In the genomic region with DNA sequence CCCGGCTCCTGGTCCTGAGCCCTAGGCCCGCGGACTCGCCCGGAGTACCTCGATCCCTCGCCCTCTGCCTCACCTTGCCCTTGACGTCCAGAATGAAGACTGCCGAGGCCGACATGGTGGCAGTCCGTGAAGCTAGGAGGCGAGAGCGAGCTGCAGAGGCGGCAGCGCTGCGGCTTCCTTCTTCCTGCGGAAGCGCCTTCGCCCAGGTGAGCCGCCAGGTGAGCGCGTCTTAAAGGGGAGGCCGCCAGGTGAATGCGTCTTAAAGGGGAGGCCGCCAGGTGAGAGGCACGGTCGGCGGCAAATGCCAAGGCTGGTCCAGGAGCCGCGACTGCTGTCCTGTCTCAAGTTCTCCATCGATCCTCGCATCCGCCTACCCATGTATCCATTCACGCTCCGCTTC, we compare ENCODE assay signal across 7 mouse cellular contexts. TPM values are rescaled to one million over a fixed set of nuclear protein-coding genes. Genes with fewer than 3 reads are reported as not detected.
DNase-seq lines count a peak whose midpoint lies in the region; ATAC-seq and TF ChIP-seq lines count a peak whose summit lies in the region.

Gene Ap1m2, minus strand, starts transcription at position 204 of the 400 bp plus-strand sequence.

- no peaks in the 10 kb centered on the region for H3K36me3 ChIP-seq in E14TG2a.4 (ENCODE audit: insufficient read depth, low read length)
- peaks cover 0 to 10% of the 10 kb centered on the region in 2 experiments; a peak in 2 of 4 replicates for H3K36me3 ChIP-seq in MEL (ENCODE audit: control insufficient read depth in 1 of 2, insufficient read depth in 2 of 2, low read length in 2 of 2)
- H3K36me3 ChIP-seq in lung, embryonic 16.5 days (ENCODE audit: control insufficient read depth, insufficient read depth, low read length), result no peaks in the 10 kb centered on the region

- no peak for DNase-seq in MEL (ENCODE audit: low read depth, low spot score)
- DNase-seq in kidney, adult 11 months, result peak; percentile 66
- peak; percentile 68 for DNase-seq in yolk sac, embryonic 10.5 days (ENCODE audit: low spot score)
- no peak for DNase-seq in left cerebral cortex, adult 9 months (ENCODE audit: low spot score in 2 of 2)

- H3K79me2 ChIP-seq in MEL (ENCODE audit: control insufficient read depth, insufficient read depth, low read length, poor library complexity), result no peaks in the 10 kb centered on the region

- H3K27me3 ChIP-seq in E14TG2a.4 (ENCODE audit: insufficient read depth, low read length) (peaks cover 18% of the 10 kb centered on the region), MEL (ENCODE audit: control insufficient read depth in 1 of 2, insufficient read depth in 2 of 2, low read length in 2 of 2) (no peaks in the 10 kb centered on the region)
- H3K27me3 ChIP-seq in lung, embryonic 16.5 days (ENCODE audit: control insufficient read depth, insufficient read depth, low read depth, low read length), result peaks cover 10% of the 10 kb centered on the region

- H3K4me1 ChIP-seq in E14TG2a.4 (replicated peaks; ENCODE audit: low read depth, low read length) (peaks cover 70% of the 10 kb centered on the region), MEL (ENCODE audit: control insufficient read depth in 1 of 2, insufficient read depth in 2 of 2, low read length in 2 of 2) (peaks cover 4 to 12% of the 10 kb centered on the region in 2 experiments; a peak in 3 of 4 replicates)
- no peaks in the 10 kb centered on the region for H3K4me1 ChIP-seq in lung, embryonic 16.5 days (replicated peaks; ENCODE audit: control insufficient read depth, insufficient read depth, low read length)

- no peak within 1 kb of the TSS for H3K27ac ChIP-seq in MEL (ENCODE audit: control insufficient read depth, low read depth, low read length)
- H3K27ac ChIP-seq in lung, embryonic 16.5 days (ENCODE audit: low read length), result no peak within 1 kb of the TSS

- TF ChIP-seq CTCF in E14TG2a.4 (conservative IDR thresholded peaks at IDR 0.05; ENCODE audit: low read length) (no peak), MEL (IDR thresholded peaks at IDR 0.05 in 2 of 3, conservative IDR thresholded peaks at IDR 0.05 in 1 of 3; ENCODE audit: control insufficient read depth in 1 of 3, insufficient read depth in 1 of 3, low read depth in 2 of 3, low read length in 3 of 3, poor library complexity in 1 of 3, severe bottlenecking in 1 of 3) (no peak)

- H3K9me3 ChIP-seq in E14TG2a.4 (ENCODE audit: low read length) (no peaks in the 10 kb centered on the region), MEL (replicated peaks; ENCODE audit: insufficient read depth, low read length) (no peaks in the 10 kb centered on the region)
- H3K9me3 ChIP-seq in lung, embryonic 16.5 days (ENCODE audit: control insufficient read depth, low read length), result no peaks in the 10 kb centered on the region

- WGBS in lung, embryonic 16.5 days, result 5% methylated on average over 29 of the region's 35 CpGs

- peak; percentile 39; the same call in 1 of the 2 replicates for ATAC-seq in lung, embryonic 16.5 days (ENCODE audit: low read depth)
- ATAC-seq in monocyte, adult 5-6 weeks (replicated peaks; ENCODE audit: insufficient number of reproducible peaks, low FRiP score, low TSS enrichment, poor library complexity, severe bottlenecking), result no peak

- TF ChIP-seq RAD21 in MEL (IDR thresholded peaks at IDR 0.05; ENCODE audit: low read depth, low read length), result no peak

- H3K4me3 ChIP-seq in E14TG2a.4 (replicated peaks; ENCODE audit: low read length) (peak within 1 kb of the TSS; percentile 81), MEL (ENCODE audit: control insufficient read depth in 1 of 2, insufficient read depth in 1 of 2, low read depth in 2 of 2, low read length in 2 of 2) (no peak within 1 kb of the TSS)
- H3K4me3 ChIP-seq in lung, embryonic 16.5 days (ENCODE audit: low read length), result peak within 1 kb of the TSS; percentile 56

- no peak for TF ChIP-seq POLR2A in MEL (IDR thresholded peaks at IDR 0.05; ENCODE audit: control insufficient read depth in 1 of 2, insufficient read depth in 1 of 2, low read depth in 1 of 2, low read length in 2 of 2, poor library complexity in 1 of 2)

- peak within 1 kb of the TSS; percentile 50 for H3K4me2 ChIP-seq in lung, embryonic 16.5 days (ENCODE audit: low read depth, low read length)

- peak within 1 kb of the TSS; percentile 6; the same call in 1 of the 2 replicates for H3K9ac ChIP-seq in MEL (ENCODE audit: control insufficient read depth, low read depth, low read length, poor library complexity, severe bottlenecking)
- peak within 1 kb of the TSS; percentile 66 for H3K9ac ChIP-seq in lung, embryonic 16.5 days (ENCODE audit: low read length)

- no peak for TF ChIP-seq EP300 in MEL (IDR thresholded peaks at IDR 0.05; ENCODE audit: low read depth in 1 of 2, low read length in 2 of 2)

TF ChIP-seq in MEL, 35 proteins besides CTCF, POLR2A, EP300 and RAD21:
- TF ChIP-seq HCFC1 (IDR thresholded peaks at IDR 0.05; ENCODE audit: low read depth, low read length), result no peak
- TF ChIP-seq MEF2A (IDR thresholded peaks at IDR 0.05; ENCODE audit: extremely low read depth, insufficient replicate concordance, low read depth, low read length, poor library complexity, severe bottlenecking), result no peak
- TF ChIP-seq MAX (IDR thresholded peaks at IDR 0.05; ENCODE audit: low read length), result no peak
- TF ChIP-seq SMC3 (IDR thresholded peaks at IDR 0.05; ENCODE audit: low read depth, low read length), result no peak
- TF ChIP-seq TBP (IDR thresholded peaks at IDR 0.05; ENCODE audit: low read depth, low read length), result no peak
- no peak for TF ChIP-seq JUND (IDR thresholded peaks at IDR 0.05; ENCODE audit: low read depth, low read length)
- no peak for TF ChIP-seq MYB (IDR thresholded peaks at IDR 0.05; ENCODE audit: low read depth, low read length)
- no peak for TF ChIP-seq KAT2A (conservative IDR thresholded peaks at IDR 0.05; ENCODE audit: low read depth, low read length)
- TF ChIP-seq NELFE (IDR thresholded peaks at IDR 0.05; ENCODE audit: low read depth, low read length), result no peak
- TF ChIP-seq MAZ (IDR thresholded peaks at IDR 0.05; ENCODE audit: low read depth, low read length), result no peak
- TF ChIP-seq E2F4 (IDR thresholded peaks at IDR 0.05; ENCODE audit: borderline replicate concordance, low read depth, low read length), result no peak
- no peak for TF ChIP-seq MXI1 (IDR thresholded peaks at IDR 0.05; ENCODE audit: low read depth, low read length)
TF ChIP-seq in MEL: peak in this region for 0.

RNA-seq across cellular contexts. Expression of gene Ap1m2, which starts in this region (rescaled TPM):
- total RNA-seq in MEL (2012; rRNA removed), result 0.52 and 0.73 TPM in 2 replicates
- 1 to 10 TPM in 1 of 2 experiments, not detected in 1; 1.0 TPM for polyA plus RNA-seq in MEL (2012; ENCODE audit: insufficient read depth in 1 of 2, insufficient read length in 2 of 2, low read depth in 1 of 2, low replicate concordance in 2 of 2, missing spikeins in 1 of 2)
- polyA plus RNA-seq in lung, embryonic 16.5 days (2015; fragmentation: Nextera tagmentation; extraction: Ambion mirVana), result 50.0 and 53.2 TPM in 2 replicates
- total RNA-seq in monocyte, adult 5-6 weeks (2017), result 1.6 to 2.0 TPM (median 1.8 TPM) in 3 replicates

Comparison
In these comparisons a context has a peak if more than half of its experiments do, and no peak if none do; other contexts are left out.
1. RNA of gene Ap1m2 (polyA plus RNA-seq): 50.0 to 53.2 TPM in lung, embryonic 16.5 days; 1.0 TPM in MEL; every median in the first group is over 10 times any median in the second.
2. H3K4me3 ChIP-seq: peak in E14TG2a.4 (single experiment) and lung, embryonic 16.5 days (single experiment); none in MEL (0 of 2).
3. DNase-seq: peak in kidney, adult 11 months (single experiment) and yolk sac, embryonic 10.5 days (single experiment); none in MEL (single experiment) and left cerebral cortex, adult 9 months (0 of 2).